Mouse (Mus musculus) liver, embryonic 11.5 days (tissue): ENCODE measurements around the gene Zfp800. TPM values are rescaled to one million over a fixed set of nuclear protein-coding genes. Genes with fewer than 3 reads are reported as not detected.

Experiments
- ATAC-seq: fragments of 200-750 bp; cut with Nextera tagmentation; replicated peaks from 2 replicates; pipeline ENCODE4 v1.8.0; 2017; ENCODE audit warnings: moderate number of reproducible peaks, mild to moderate bottlenecking, moderate TSS enrichment, moderate library complexity; ENCODE audit not compliant: low FRiP score
- DNase-seq: peaks from one replicate; pipeline ENCODE4 v3.0.0-alpha.2; 2017; ENCODE audit warnings: low spot score
- H3K27ac ChIP-seq: fragments of 300-500 bp; sonication (generic); 2 replicates; pipeline ENCODE4 v1.5.1; 2014; ENCODE audit warnings: mild to moderate bottlenecking, low read depth, low read length, control low read depth
- H3K27me3 ChIP-seq: fragments of 300-500 bp; sonication (generic); replicated peaks from 2 replicates; pipeline ENCODE4 v1.6.1; 2014; ENCODE audit warnings: low read length, mixed read lengths; ENCODE audit not compliant: control insufficient read depth, insufficient read depth
- H3K36me3 ChIP-seq: fragments of 300-500 bp; sonication (generic); 2 replicates; pipeline ENCODE4 v1.6.1; 2014; ENCODE audit warnings: mild to moderate bottlenecking, low read length, moderate library complexity, mixed read lengths; ENCODE audit not compliant: control insufficient read depth, insufficient read depth
- H3K4me1 ChIP-seq: fragments of 300-500 bp; sonication (generic); replicated peaks from 2 replicates; pipeline ENCODE4 v1.6.1; 2014; ENCODE audit warnings: low read length, mixed read lengths; ENCODE audit not compliant: control insufficient read depth, insufficient read depth
- H3K4me2 ChIP-seq: fragments of 300-500 bp; sonication (generic); 2 replicates; pipeline ENCODE4 v1.6.1; 2014; ENCODE audit warnings: mild to moderate bottlenecking, control low read depth, moderate library complexity
- H3K4me3 ChIP-seq: fragments of 300-500 bp; sonication (generic); 2 replicates; pipeline ENCODE4 v1.5.1; 2014; ENCODE audit warnings: low read depth, low read length, control low read depth
- H3K9ac ChIP-seq: fragments of 300-500 bp; sonication (generic); 2 replicates; pipeline ENCODE4 v1.6.1; 2014; ENCODE audit warnings: low read depth, low read length, control low read depth
- H3K9me3 ChIP-seq: fragments of 300-500 bp; sonication (generic); 2 replicates; pipeline ENCODE4 v1.6.1; 2016; ENCODE audit warnings: low read length, inconsistent platforms, mixed read lengths; ENCODE audit not compliant: control insufficient read depth
- WGBS: fragments of 180-500 bp; shearing (Covaris S2); extraction: QIAGEN DNeasy Blood & Tissue Kit; methylation state at CpG from one replicate; pipeline ENCODE4 v1.1.7; 2014; 5-methylcytosine and 5-hydroxymethylcytosine counted together
- polyA plus RNA-seq: library from polyadenylated mRNA; unstranded; fragments of >200 nt; fragmentation: Nextera tagmentation; extraction: Ambion mirVana; gene quantifications from 2 replicates; pipeline ENCODE4 v1.2.1, GENCODE M21; 2014

Gene Zfp800
- polyA plus RNA-seq, 1 experiment from 2014 or later = 39.5 TPM

DNA sequence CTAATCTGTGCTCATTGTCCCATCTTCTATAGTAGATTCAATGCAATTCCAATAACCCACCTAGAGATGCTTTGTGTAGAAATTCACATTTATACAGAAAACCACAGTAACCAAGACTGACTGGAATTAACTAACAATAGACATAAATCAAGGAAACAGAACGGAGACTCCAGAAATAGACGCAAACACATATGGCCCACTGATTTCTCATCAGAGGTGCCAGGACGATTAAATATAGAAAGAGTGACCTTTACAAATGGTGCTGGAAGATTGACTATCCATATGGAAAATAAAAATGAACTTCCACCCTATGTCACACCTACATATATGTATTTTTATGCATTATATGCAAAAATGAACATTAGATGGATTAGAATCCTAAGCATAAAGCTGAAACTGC is 65.3 kb downstream of the Zfp800 start:
- DNase-seq (no peak), ATAC-seq (no peak)
- H3K9ac ChIP-seq = no peak overlapping the region
- H3K36me3 ChIP-seq = no peaks in the 10 kb centered on the region
- H3K27me3 ChIP-seq = no peaks in the 10 kb centered on the region
- no peaks in the 10 kb centered on the region for H3K9me3 ChIP-seq
- no peaks in the 10 kb centered on the region for H3K4me1 ChIP-seq
- H3K4me2 ChIP-seq = no peak overlapping the region
- WGBS = 86% methylated on average over 3 of the region's 3 CpGs
- no peak overlapping the region for H3K27ac ChIP-seq
- no peak overlapping the region for H3K4me3 ChIP-seq

DNA sequence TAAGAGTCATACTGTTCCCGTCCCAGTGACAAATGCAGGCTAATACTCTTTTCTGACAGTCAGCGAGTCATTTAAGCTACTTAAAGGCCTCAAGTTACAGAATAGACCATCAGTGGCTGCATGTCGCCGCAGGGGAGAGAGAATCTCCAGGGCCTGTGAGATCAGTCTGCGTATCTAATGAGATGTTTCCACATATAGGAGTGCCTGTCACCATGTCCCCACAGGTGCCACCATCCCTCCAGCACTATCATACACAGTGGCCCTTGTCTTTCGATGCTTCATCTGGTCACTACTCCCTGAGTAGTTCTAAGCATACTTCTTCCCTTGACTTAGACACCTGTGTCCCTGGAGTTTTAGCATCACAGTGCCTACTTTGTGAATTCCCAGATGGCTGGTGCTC is 68.0 kb downstream of the Zfp800 start:
- ATAC-seq (no peak), DNase-seq (no peak)
- H3K4me3 ChIP-seq = no peak overlapping the region
- H3K36me3 ChIP-seq = no peaks in the 10 kb centered on the region
- WGBS = 62% methylated on average over 6 of the region's 6 CpGs
- no peak overlapping the region for H3K9ac ChIP-seq
- H3K27ac ChIP-seq = no peak overlapping the region
- H3K27me3 ChIP-seq = no peaks in the 10 kb centered on the region
- no peak overlapping the region for H3K4me2 ChIP-seq
- no peaks in the 10 kb centered on the region for H3K4me1 ChIP-seq
- H3K9me3 ChIP-seq = no peaks in the 10 kb centered on the region

DNA sequence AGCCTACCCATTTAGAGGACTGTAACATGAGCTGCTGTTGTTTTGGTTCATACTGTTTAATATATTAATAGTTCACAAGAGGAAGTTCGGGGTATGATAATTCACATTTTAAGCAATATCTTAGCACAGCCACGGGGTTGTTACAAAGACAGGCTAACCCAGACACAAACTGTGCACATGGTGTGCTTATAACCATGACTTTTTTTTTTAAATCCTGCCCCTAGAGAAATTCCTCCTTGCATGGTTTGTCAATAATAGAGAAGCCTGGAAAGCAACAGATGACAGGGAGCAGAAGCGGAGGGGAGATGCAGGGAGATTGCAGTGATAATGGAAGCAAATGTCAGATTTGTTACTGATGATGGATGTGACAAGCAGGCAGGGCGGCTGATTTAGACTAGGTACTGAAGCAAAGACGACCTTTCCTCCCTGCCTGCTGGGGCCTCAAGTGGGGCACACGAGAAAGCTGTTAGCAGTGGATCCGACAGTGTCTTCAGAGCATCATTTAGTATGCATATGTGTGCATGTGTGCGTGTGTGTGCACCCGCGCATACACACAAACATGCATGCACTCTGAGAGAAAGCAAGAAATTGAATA is 68.7 kb downstream of the Zfp800 start:
- H3K4me1 ChIP-seq = no peaks in the 10 kb centered on the region
- H3K4me3 ChIP-seq = no peak overlapping the region
- H3K27ac ChIP-seq = no peak overlapping the region
- H3K36me3 ChIP-seq = no peaks in the 10 kb centered on the region
- H3K4me2 ChIP-seq = no peak overlapping the region
- H3K27me3 ChIP-seq = no peaks in the 10 kb centered on the region
- H3K9me3 ChIP-seq = no peaks in the 10 kb centered on the region
- no peak for DNase-seq
- WGBS = 71% methylated on average over 10 of the region's 10 CpGs
- H3K9ac ChIP-seq = no peak overlapping the region
- no peak for ATAC-seq

DNA sequence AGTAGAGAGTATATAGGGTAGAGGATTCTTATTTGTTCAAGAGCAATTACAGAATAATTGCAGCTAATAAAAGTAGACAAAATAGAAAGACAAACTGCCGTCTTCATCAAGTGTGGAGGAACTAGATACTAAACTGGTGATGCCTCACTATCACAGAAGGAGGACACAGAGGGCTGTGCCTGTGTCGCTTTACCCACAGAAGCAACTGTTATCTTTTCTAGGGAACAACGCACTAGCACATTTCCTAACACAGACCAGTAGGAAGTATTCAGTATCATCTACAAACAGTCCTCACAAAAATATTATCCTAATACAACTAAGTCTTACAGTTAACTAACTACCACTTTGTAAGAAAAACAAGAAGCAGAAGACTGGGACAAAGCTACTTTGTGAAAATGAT is 71.1 kb downstream of the Zfp800 start:
- H3K27me3 ChIP-seq = no peaks in the 10 kb centered on the region
- H3K4me1 ChIP-seq = no peaks in the 10 kb centered on the region
- no peaks in the 10 kb centered on the region for H3K9me3 ChIP-seq
- H3K4me3 ChIP-seq = no peak overlapping the region
- no peak overlapping the region for H3K4me2 ChIP-seq
- H3K36me3 ChIP-seq = no peaks in the 10 kb centered on the region
- H3K27ac ChIP-seq = no peak overlapping the region
- no peak for DNase-seq
- WGBS = 71% methylated on average over 3 of the region's 3 CpGs
- ATAC-seq = no peak
- H3K9ac ChIP-seq = no peak overlapping the region

DNA sequence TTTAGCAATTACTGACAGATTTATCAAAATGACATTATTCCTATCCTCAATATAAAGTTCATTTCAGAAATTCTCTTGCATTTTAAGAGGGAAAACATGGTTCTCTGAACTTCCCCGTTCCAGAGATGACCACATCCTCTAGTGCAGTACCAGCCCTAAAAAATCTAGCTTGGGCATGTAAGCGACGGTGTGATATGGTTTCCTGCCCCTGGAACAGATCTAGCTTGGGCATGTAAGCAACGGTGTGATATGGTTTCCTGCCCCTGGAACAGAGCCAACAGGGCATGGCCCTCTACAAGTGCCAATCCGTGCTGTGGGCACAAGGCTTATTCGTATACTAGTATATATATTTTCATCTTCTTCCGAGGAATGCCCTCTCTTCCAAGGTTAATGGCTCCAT is 75.4 kb downstream of the Zfp800 start:
- no peak overlapping the region for H3K27ac ChIP-seq
- H3K27me3 ChIP-seq = no peaks in the 10 kb centered on the region
- no peaks in the 10 kb centered on the region for H3K9me3 ChIP-seq
- no peaks in the 10 kb centered on the region for H3K36me3 ChIP-seq
- no peak overlapping the region for H3K4me3 ChIP-seq
- no peak overlapping the region for H3K4me2 ChIP-seq
- no peaks in the 10 kb centered on the region for H3K4me1 ChIP-seq
- H3K9ac ChIP-seq = no peak overlapping the region
- DNase-seq (no peak), ATAC-seq (no peak)
- WGBS = 68% methylated on average over 7 of the region's 7 CpGs

DNA sequence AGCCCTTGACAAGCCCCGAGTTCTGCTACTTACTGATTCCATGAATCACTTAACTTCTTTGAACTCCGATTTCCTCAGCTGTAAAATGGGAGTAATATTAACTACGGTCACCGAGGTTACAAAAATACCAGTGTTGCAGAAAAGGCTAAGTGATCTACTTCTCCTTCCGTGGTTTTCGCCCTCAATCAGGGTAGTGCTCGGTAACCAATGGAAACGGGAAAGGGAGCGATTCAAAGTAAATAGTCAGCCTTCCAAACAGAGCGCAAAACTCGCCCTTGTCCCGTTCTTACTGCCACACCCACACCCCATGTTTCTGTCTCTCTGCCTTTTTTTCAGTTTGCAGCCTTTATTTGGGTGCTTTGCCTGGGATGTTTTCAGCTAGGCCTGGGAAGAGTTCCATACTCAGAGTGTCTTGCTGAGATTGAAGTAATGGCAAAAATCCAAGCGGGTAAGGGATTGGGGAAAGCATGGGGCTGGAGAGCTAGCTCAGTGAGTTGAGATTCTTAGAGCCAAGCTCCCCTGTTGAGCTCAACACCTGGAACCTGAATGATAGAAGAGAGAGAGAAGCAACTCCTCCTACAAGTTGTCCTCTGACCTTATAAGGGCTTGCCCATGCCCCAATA is 78.0 kb downstream of the Zfp800 start:
- H3K4me1 ChIP-seq = no peaks in the 10 kb centered on the region
- DNase-seq = no peak
- H3K27me3 ChIP-seq = no peaks in the 10 kb centered on the region
- H3K4me2 ChIP-seq = no peak overlapping the region
- H3K9me3 ChIP-seq = no peaks in the 10 kb centered on the region
- no peak overlapping the region for H3K4me3 ChIP-seq
- no peak overlapping the region for H3K27ac ChIP-seq
- 69% methylated on average over 13 of the region's 13 CpGs for WGBS
- H3K36me3 ChIP-seq = no peaks in the 10 kb centered on the region
- no peak overlapping the region for H3K9ac ChIP-seq
- no peak for ATAC-seq

DNA sequence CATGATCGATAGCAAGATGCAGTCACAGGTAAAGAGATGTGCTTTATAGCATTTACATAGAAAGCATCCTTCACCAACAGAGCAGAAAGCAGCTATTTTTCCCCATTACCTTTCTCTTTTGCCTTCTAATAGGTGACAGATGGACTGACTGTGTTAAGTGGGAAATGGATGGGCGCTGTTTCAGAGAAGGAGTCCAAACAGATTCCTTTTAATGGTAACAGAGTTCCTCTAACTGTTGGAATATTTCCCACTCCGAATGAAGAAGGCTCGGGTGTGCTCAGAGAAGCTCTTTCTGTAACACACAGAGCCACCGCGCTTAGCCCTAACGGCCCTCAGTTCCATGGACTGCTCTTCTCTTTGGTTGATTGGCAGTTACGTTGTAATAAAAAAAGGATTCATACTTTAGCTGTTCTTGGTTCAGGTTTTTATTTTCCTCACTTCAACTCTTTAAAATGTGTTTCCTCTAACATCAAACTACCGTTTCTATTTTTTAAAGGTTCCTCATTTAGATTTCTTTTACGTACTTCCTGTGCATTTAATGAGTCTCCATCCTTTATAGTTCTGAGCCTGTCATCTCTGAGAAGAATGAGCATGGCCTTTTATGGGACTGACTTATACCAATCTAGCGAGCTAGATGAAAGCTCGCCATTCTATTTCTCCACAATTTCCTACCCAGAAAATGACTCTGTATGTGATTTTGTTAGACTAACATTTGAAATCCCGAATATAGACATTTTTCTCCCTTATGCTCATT is 78.8 kb downstream of the Zfp800 start:
- H3K27me3 ChIP-seq = no peaks in the 10 kb centered on the region
- ATAC-seq = no peak
- H3K9me3 ChIP-seq = no peaks in the 10 kb centered on the region
- H3K36me3 ChIP-seq = no peaks in the 10 kb centered on the region
- H3K9ac ChIP-seq = no peak overlapping the region
- WGBS = 78% methylated on average over 13 of the region's 13 CpGs
- no peaks in the 10 kb centered on the region for H3K4me1 ChIP-seq
- H3K27ac ChIP-seq = no peak overlapping the region
- H3K4me2 ChIP-seq = no peak overlapping the region
- no peak overlapping the region for H3K4me3 ChIP-seq
- DNase-seq = no peak

DNA sequence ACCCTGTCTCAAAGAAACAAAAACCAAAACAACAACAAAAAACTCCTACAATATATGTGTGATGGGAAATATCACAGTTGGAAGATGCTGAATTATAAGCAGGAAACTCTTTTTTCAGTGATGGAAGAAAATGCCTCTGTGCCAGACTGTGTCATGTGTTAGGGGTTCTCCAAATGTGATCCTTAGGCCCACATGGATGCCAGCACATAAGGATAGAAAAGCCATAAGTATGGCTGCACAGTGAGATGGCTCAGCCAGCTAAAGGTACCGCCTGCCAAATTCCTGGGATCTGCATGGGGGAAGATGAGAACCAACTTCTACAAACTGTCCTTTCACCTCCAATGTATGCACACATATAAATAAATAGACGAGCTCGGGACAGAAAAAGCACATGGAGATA is 82.6 kb downstream of the Zfp800 start:
- Histone ChIP-seq H3K4me2 (no peak overlapping the region), H3K4me1 (no peaks in the 10 kb centered on the region), H3K9me3 (no peaks in the 10 kb centered on the region), H3K4me3 (no peak overlapping the region), H3K27me3 (no peaks in the 10 kb centered on the region), H3K36me3 (no peaks in the 10 kb centered on the region), H3K27ac (no peak overlapping the region), H3K9ac (no peak overlapping the region)
- WGBS = 89% methylated on average over 3 of the region's 3 CpGs
- DNase-seq (no peak), ATAC-seq (no peak)

DNA sequence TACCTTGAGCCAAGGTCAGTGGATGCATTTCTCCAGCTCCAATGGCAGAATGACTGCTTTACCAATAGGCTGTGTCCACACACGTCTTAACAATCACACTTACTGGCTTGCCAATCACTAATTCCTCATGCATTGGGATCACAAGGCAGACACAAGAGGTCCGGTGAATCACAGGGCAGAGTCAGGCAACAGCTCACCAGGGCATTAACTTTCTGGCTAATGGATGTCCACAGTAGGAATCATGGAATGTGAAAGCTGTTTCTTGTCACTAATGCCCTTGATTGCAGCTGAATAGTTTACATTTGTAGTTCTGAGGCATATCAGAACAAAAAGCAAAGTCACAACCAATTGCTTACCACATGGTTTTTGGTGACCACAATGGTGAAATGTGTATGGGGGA is 85.7 kb downstream of the Zfp800 start:
- Histone ChIP-seq H3K9me3 (no peaks in the 10 kb centered on the region), H3K36me3 (no peaks in the 10 kb centered on the region), H3K27me3 (no peaks in the 10 kb centered on the region; the same call in 1 of the 2 replicates), H3K9ac (no peak overlapping the region), H3K4me3 (no peak overlapping the region), H3K4me2 (no peak overlapping the region), H3K27ac (no peak overlapping the region), H3K4me1 (no peaks in the 10 kb centered on the region)
- DNase-seq (no peak), ATAC-seq (no peak)
- 68% methylated on average over 2 of the region's 2 CpGs for WGBS
